Mouse (Mus musculus) heart, embryonic 16.5 days (tissue): ENCODE measurements at regions not wholly inside any gene's neighbourhood (a gene's known extent, or its start where the extent isn't known, plus 50 kb on each side); places are given as distances from the start of the nearest gene placed in this dataset.
A peak's percentile ranks its signal among the peaks of the same experiment; 100 is the strongest.

Source experiments
- ATAC-seq: fragments of 200-750 bp; cut with Nextera tagmentation; replicated peaks from 2 replicates; pipeline ENCODE4 v1.8.0; 2017; ENCODE audit warnings: moderate number of reproducible peaks; ENCODE audit not compliant: insufficient read depth, low FRiP score; ENCODE audit errors: extremely low read depth
- H3K27ac ChIP-seq: fragments of 300-500 bp; sonication (generic); 2 replicates; pipeline ENCODE4 v1.5.1; 2014; ENCODE audit warnings: mild to moderate bottlenecking, low read length, control low read depth, moderate library complexity
- H3K27me3 ChIP-seq: fragments of 300-500 bp; sonication (generic); 2 replicates; pipeline ENCODE4 v1.6.1; 2014; ENCODE audit warnings: low read length, mixed read lengths; ENCODE audit not compliant: control insufficient read depth, insufficient read depth
- H3K36me3 ChIP-seq: fragments of 300-500 bp; sonication (generic); 2 replicates; pipeline ENCODE4 v1.6.1; 2014; ENCODE audit not compliant: control insufficient read depth, insufficient read depth
- H3K4me1 ChIP-seq: fragments of 300-500 bp; sonication (generic); 2 replicates; pipeline ENCODE4 v1.6.1; 2014; ENCODE audit warnings: low read length, mixed read lengths; ENCODE audit not compliant: control insufficient read depth, insufficient read depth
- H3K4me2 ChIP-seq: fragments of 300-500 bp; sonication (generic); 2 replicates; pipeline ENCODE4 v1.6.1; 2014; ENCODE audit warnings: low read depth, mild to moderate bottlenecking, control low read depth, low read length
- H3K4me3 ChIP-seq: fragments of 300-500 bp; sonication (generic); 2 replicates; pipeline ENCODE4 v1.5.1; 2014; ENCODE audit warnings: mild to moderate bottlenecking, control low read depth, low read length
- H3K9ac ChIP-seq: fragments of 300-500 bp; sonication (generic); 2 replicates; pipeline ENCODE4 v1.6.1; 2014; ENCODE audit warnings: low read length, control low read depth
- H3K9me3 ChIP-seq: fragments of 300-500 bp; sonication (generic); replicated peaks from 2 replicates; pipeline ENCODE4 v1.6.1; 2016; ENCODE audit warnings: low read length; ENCODE audit not compliant: control insufficient read depth
- WGBS: fragments of 180-500 bp; shearing (Covaris S2); extraction: QIAGEN DNeasy Blood & Tissue Kit; methylation state at CpG from one replicate; pipeline ENCODE4 v1.1.7; 2014; 5-methylcytosine and 5-hydroxymethylcytosine counted together

- Histone ChIP-seq H3K9me3 (no peaks in the 10 kb centered on the region), H3K4me2 (no peak overlapping the region)
- WGBS, result 64% methylated on average over 1 of the region's 1 CpGs
Measured at GRCm38 (mm10) chr12:54283011-54283410, 79.4 kb upstream of the Egln3 start.

GRCm38 (mm10) chr12:54282281-54282921, 78.7 kb upstream of the Egln3 start:
- no peak for ATAC-seq
- Histone ChIP-seq H3K4me1 (peaks cover 15% of the 10 kb centered on the region), H3K9me3 (no peaks in the 10 kb centered on the region), H3K4me3 (no peak overlapping the region), H3K4me2 (no peak overlapping the region), H3K9ac (no peak overlapping the region), H3K36me3 (no peaks in the 10 kb centered on the region), H3K27me3 (no peaks in the 10 kb centered on the region), H3K27ac (no peak overlapping the region)
- 43% methylated on average over 4 of the region's 4 CpGs for WGBS

More at GRCm38 (mm10) chr12:54283011-54283410, 79.4 kb upstream of the Egln3 start:
- H3K4me1 ChIP-seq, result peaks cover 22% of the 10 kb centered on the region
- no peak for ATAC-seq
- H3K4me3 ChIP-seq, result no peak overlapping the region
- H3K36me3 ChIP-seq, result no peaks in the 10 kb centered on the region
- no peaks in the 10 kb centered on the region for H3K27me3 ChIP-seq
- no peak overlapping the region for H3K9ac ChIP-seq
- no peak overlapping the region for H3K27ac ChIP-seq

GRCm38 (mm10) chr12:54280457-54280856, 76.8 kb upstream of the Egln3 start:
- H3K9ac ChIP-seq, result no peak overlapping the region
- ATAC-seq, result peak; percentile 56; the same call in 1 of the 2 replicates
- no peaks in the 10 kb centered on the region for H3K27me3 ChIP-seq
- H3K4me3 ChIP-seq, result no peak overlapping the region
- no peak overlapping the region for H3K4me2 ChIP-seq
- no peak overlapping the region; the same call in 1 of the 2 replicates for H3K27ac ChIP-seq
- no peaks in the 10 kb centered on the region for H3K9me3 ChIP-seq
- 76% methylated on average over 4 of the region's 4 CpGs for WGBS
- no peaks in the 10 kb centered on the region for H3K36me3 ChIP-seq
- peaks cover 4% of the 10 kb centered on the region; the same call in 1 of the 2 replicates for H3K4me1 ChIP-seq

- H3K27ac ChIP-seq, result no peak overlapping the region; the same call in none of the 2 replicates
- H3K9me3 ChIP-seq, result no peaks in the 10 kb centered on the region
- H3K4me3 ChIP-seq, result no peak overlapping the region
- no peak for ATAC-seq
- WGBS, result 70% methylated on average over 3 of the region's 3 CpGs
- H3K27me3 ChIP-seq, result no peaks in the 10 kb centered on the region
- H3K9ac ChIP-seq, result no peak overlapping the region
- peaks cover 4% of the 10 kb centered on the region; the same call in 1 of the 2 replicates for H3K4me1 ChIP-seq
- no peak overlapping the region for H3K4me2 ChIP-seq
- H3K36me3 ChIP-seq, result no peaks in the 10 kb centered on the region
Measured at GRCm38 (mm10) chr12:54280001-54280400, 76.3 kb upstream of the Egln3 start.

GRCm38 (mm10) chr12:54276978-54277537, 73.4 kb upstream of the Egln3 start:
- 51% methylated on average over 7 of the region's 7 CpGs for WGBS
- Histone ChIP-seq H3K36me3 (no peaks in the 10 kb centered on the region), H3K4me3 (no peak overlapping the region), H3K9me3 (no peaks in the 10 kb centered on the region), H3K27ac (no peak overlapping the region), H3K4me2 (no peak overlapping the region), H3K9ac (no peak overlapping the region), H3K4me1 (peaks cover 10% of the 10 kb centered on the region), H3K27me3 (no peaks in the 10 kb centered on the region)
- ATAC-seq, result no peak

GRCm38 (mm10) chr12:54273506-54273905, 69.8 kb upstream of the Egln3 start:
- Histone ChIP-seq H3K36me3 (no peaks in the 10 kb centered on the region), H3K4me3 (no peak overlapping the region), H3K9ac (no peak overlapping the region), H3K9me3 (no peaks in the 10 kb centered on the region), H3K4me2 (no peak overlapping the region), H3K27ac (no peak overlapping the region), H3K4me1 (peaks cover 9% of the 10 kb centered on the region), H3K27me3 (no peaks in the 10 kb centered on the region)
- 74% methylated on average over 4 of the region's 4 CpGs for WGBS
- no peak for ATAC-seq

GRCm38 (mm10) chr12:54272696-54273095, 69.0 kb upstream of the Egln3 start:
- H3K4me3 ChIP-seq, result no peak overlapping the region
- H3K4me1 ChIP-seq, result peaks cover 9% of the 10 kb centered on the region
- H3K9me3 ChIP-seq, result no peaks in the 10 kb centered on the region
- H3K4me2 ChIP-seq, result no peak overlapping the region
- H3K36me3 ChIP-seq, result no peaks in the 10 kb centered on the region
- WGBS, result 79% methylated on average over 6 of the region's 6 CpGs
- H3K9ac ChIP-seq, result no peak overlapping the region
- ATAC-seq, result no peak
- peak overlapping the region; percentile 67 for H3K27ac ChIP-seq
- no peaks in the 10 kb centered on the region for H3K27me3 ChIP-seq

- 16% methylated on average over 2 of the region's 2 CpGs for WGBS
- Histone ChIP-seq H3K4me3 (no peak overlapping the region), H3K9ac (no peak overlapping the region), H3K27me3 (no peaks in the 10 kb centered on the region), H3K4me1 (peaks cover 9% of the 10 kb centered on the region), H3K4me2 (no peak overlapping the region), H3K36me3 (no peaks in the 10 kb centered on the region), H3K9me3 (no peaks in the 10 kb centered on the region), H3K27ac (peak overlapping the region; percentile 67)
- peak; percentile 84; the same call in 1 of the 2 replicates for ATAC-seq
Measured at GRCm38 (mm10) chr12:54272226-54272625, 68.6 kb upstream of the Egln3 start.

- WGBS, result 72% methylated on average over 3 of the region's 3 CpGs
- H3K27me3 ChIP-seq, result no peaks in the 10 kb centered on the region
- H3K27ac ChIP-seq, result no peak overlapping the region
- no peak overlapping the region for H3K4me2 ChIP-seq
- H3K4me3 ChIP-seq, result no peak overlapping the region
- H3K36me3 ChIP-seq, result no peaks in the 10 kb centered on the region
- H3K9ac ChIP-seq, result no peak overlapping the region
- no peaks in the 10 kb centered on the region for H3K9me3 ChIP-seq
- H3K4me1 ChIP-seq, result peaks cover 26% of the 10 kb centered on the region
- no peak for ATAC-seq
Measured at GRCm38 (mm10) chr12:54265852-54266251, 62.2 kb upstream of the Egln3 start.
